Mouse (Mus musculus) spleen, postnatal 4 days (tissue): Measurements from ENCODE around the gene Gpc6.

Experiments used
- DNase-seq, 2 experiments: peaks; one replicate each; pipeline ENCODE4 v3.0.0; 2022; ENCODE audit warnings: low spot score in 2 of 2

Gpc6 gene

GRCm38 (mm10) chr14:117854498-117854897 lies 929.4 kb downstream of the Gpc6 start:
- DNase-seq = no peak

DNA sequence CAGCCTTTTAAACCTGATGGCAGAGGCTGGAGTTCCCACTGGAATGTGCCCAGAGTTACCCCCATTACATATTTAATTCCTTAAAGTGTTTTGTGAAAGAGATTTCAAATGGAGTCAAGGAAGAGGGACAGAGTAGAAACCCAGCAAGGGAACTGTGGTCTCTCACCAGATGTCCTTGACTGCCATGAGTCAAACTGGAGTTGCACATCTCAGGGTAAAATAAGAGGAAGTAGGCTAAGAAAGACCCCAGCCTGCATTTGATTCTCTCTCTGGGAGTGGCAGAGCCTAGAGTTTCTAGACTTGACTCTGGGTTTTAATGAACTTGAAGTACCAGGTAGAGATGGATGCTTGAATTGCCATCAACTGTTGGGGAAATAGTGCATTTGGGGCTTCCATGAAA lies 946.2 kb downstream of the Gpc6 start:
- DNase-seq = no peak

DNA sequence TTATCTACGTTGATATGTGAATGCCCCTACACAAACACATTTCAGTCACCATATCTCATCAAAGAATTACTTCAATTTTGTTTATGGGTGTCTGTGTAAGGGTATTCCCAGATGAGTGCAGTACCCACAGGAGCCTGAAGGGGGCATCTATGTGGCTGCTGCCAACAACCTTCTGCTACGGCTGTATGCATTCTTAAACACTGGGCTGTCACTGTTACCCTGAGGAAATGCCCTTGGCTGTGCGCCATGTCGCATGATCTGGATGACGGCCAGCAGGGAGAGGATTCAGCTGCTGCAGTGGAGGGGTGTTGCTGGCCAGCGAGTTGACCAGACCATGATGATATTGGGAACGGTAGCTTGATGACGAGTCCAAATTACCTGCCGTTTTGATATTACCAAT lies 954.2 kb downstream of the Gpc6 start:
- no peak for DNase-seq

DNA sequence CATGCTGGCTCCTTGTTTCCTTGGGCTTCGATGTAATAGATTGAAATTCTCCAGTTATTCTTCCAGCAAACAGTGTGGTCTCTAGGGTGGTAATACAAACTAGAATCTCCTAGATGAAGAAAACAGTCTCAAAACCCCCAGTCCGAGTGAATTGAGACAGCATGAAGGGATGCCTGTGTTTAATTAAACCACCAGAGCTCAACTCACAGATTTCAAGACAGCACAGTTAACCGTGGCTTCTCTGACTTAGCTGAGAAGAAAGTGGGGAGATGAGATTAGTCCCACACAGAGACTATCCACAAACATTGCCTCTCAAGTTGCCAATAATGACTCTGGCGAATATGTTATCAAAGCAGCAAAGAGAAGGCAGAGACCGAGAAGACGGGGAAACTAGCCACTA lies 956.0 kb downstream of the Gpc6 start:
- DNase-seq = no peak

- peak in 1 of 2 experiments; percentile 63 for DNase-seq
These were observed 957.1 kb downstream of the Gpc6 start for GRCm38 (mm10) chr14:117882222-117882621.

GRCm38 (mm10) chr14:117889653-117890052 lies 964.5 kb downstream of the Gpc6 start:
- DNase-seq = no peak

- no peak for DNase-seq
These were observed 966.3 kb downstream of the Gpc6 start for GRCm38 (mm10) chr14:117891426-117891825.

- no peak for DNase-seq
These were observed 966.9 kb downstream of the Gpc6 start for GRCm38 (mm10) chr14:117892026-117892425.

DNA sequence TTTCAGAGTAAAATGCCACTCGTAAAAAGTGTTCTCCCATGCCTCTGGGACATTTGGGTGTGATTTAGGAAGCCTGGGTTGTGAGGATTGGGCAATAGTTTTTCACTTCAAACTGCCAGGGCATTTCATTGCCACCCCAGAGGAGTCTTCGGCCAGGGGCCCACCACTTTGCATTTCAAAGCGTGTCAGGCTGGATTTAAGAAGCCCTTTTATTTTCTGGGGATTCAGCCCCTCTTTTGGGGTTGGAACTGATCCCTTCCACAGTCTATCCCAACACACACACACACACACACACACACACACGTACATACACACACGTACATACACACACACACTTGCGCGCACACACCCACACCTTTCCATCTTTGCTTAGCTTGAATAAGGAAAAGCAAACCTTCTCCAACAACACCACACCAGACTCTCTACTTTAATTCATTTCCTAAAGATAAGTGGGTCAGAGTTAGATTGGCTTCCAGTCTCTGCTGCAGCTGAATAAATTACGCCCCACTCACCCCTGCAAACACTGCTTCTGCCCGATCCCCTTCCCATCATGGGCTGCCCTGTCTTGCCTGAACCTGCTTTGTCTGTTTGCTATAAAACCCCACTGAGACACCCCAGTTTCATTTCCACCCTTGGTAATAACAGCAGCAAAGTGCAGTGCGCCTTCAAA lies 969.9 kb downstream of the Gpc6 start:
- DNase-seq = no peak

GRCm38 (mm10) chr14:117895539-117895912 lies 970.4 kb downstream of the Gpc6 start:
- DNase-seq = no peak

- DNase-seq = no peak
These were observed 979.2 kb downstream of the Gpc6 start for GRCm38 (mm10) chr14:117904300-117904699.

DNA sequence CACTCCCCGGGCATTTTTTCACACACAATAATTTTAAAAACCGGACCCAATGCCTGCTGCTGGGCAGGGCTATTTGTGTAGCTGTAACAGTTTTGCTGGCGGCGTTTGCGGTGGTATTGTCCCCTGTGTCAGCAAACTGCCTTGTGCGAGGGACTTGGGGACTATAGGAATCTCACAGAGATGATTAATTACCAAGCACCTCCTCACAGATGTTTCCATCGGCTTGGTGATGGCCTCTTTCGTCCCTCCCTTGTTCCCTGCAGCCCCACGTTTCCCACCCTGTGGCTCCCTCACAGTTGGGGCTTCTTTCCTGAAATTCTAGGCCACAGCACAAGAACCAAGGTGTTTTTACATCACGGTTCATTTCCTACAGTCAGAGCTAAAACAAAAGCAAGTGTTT lies 980.6 kb downstream of the Gpc6 start:
- DNase-seq = no peak

GRCm38 (mm10) chr14:117906361-117906760 lies 981.2 kb downstream of the Gpc6 start:
- no peak for DNase-seq

- no peak for DNase-seq
These were observed 983.3 kb downstream of the Gpc6 start for GRCm38 (mm10) chr14:117908231-117908920.

DNA sequence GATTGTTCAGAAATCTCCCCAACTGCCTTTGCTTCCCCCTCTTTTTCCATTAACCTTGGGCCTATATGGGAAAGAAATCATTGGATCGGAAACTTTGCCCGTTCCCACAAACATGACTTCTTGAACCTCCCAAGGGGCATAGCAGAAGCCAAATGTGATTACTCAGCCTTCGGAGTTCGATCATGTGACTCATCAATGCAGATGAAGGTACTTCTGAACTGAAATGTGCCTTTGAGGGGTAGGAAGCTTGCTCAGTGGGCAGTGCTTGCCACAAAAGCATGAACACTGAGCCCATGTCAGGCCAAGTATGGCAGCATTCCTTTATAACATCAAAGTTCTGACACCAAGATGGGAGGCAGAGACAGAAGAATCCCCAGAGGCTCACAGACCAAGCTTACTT lies 983.9 kb downstream of the Gpc6 start:
- DNase-seq = no peak

DNA sequence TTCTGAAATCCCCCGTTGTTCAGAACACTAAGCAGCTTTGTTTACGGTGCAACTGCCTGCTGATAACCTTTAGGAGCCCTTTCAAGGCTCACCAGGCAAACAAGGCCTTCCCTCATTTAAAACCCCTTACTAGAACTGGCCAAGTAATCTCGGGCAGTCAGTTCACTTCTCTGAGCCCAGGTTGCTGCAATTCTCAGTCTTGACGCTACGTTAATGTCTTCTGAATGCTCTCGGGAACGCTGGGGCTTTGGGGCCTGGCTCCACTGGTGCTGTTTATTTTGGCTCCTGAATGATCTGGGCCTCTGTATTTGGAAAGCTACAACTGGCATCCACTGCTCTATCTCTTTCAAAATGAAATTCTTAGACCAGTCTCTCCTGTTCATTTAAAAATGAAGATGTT lies 985.2 kb downstream of the Gpc6 start:
- no peak for DNase-seq

GRCm38 (mm10) chr14:117912624-117913270 lies 987.6 kb downstream of the Gpc6 start:
- DNase-seq = no peak

DNA sequence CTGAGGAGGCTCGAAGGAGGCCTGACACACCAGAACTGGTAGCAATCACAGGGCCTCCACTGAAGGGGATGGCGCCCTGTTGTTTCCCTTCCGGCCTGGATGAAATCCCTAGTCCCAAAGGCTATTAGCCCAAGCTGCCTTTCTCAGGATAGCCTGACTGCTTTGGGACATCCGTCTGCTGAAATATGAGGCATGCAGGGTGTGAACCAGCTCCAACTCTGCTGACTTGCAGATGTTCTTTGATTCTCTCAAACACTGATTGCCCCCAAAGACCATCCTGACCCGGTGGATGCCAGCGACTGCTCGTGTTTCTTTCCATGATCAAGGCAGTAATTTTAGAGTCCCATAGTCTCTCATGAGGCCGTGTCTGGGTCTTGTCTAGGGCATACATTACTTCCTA lies 991.5 kb downstream of the Gpc6 start:
- DNase-seq = no peak

DNA sequence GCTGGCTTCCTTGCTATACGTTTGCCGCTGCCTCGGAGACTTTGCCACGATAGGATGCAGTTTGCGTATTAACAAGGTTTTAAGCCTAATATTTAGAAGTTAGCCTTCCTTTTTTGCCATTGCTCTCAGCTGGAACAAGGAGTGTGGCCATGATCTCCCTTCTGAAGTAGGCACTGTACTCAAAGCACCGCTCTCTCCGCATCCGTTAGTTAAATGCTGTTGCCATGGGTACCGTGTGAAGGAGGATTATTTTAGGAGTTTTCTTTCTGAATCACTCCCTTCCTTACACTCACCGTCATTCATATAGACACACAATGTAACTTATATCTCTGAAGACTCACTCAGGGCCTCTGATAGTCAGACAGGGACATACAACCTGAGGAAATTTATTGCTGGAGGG lies 993.6 kb downstream of the Gpc6 start:
- DNase-seq = no peak

DNA sequence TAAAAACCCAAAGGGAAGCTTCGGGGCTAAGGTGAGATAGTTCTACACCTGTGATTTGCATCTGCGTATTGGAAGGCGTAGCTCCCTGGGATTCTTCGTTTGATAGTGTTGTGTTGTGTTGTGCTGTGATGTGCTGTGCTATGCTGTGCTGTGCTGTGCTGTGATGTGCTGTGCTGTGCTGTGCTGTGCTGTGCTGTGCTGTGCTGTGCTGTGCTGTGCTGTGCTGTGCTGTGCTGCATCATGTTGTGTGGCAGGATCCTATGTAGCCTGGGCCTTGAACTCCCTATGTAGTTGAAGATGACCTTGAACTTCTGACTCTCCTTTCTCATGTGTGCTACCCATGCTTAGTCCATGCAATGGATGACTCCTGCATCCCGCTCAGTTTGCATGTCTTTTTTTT lies 994.5 kb downstream of the Gpc6 start:
- DNase-seq = no peak

GRCm38 (mm10) chr14:117921393-117922014 lies 996.4 kb downstream of the Gpc6 start:
- DNase-seq = no peak

- DNase-seq = no peak
These were observed 998.6 kb downstream of the Gpc6 start for GRCm38 (mm10) chr14:117923667-117924066.
